Mouse (Mus musculus) adrenal gland, postnatal 14 days (tissue): ENCODE results near the gene Car6. TPM values are rescaled to one million over a fixed set of nuclear protein-coding genes. Genes with fewer than 3 reads are reported as not detected.

ENCODE experiments used
- total RNA-seq: library from RNA; stranded (reverse); gene quantifications from 2 replicates; pipeline ENCODE4 v1.2.3, GENCODE M21; 2021

Gene Car6
- total RNA-seq, 1 experiment from 2014 or later = 0.44 TPM

Other genes with a start within 250 kb of the Car6 start
- 24.7 and 29.6 TPM in 2 replicates for gene Spsb1, start 246.3 kb downstream of the Car6 start, total RNA-seq
- gene H6pd, start 192.3 kb downstream of the Car6 start, total RNA-seq = 115 and 132 TPM in 2 replicates
- 1.3 and 2.3 TPM in 2 replicates for gene Gpr157, start 114.0 kb downstream of the Car6 start, total RNA-seq
- 0.30 and 0.48 TPM in 2 replicates for gene Slc2a5, start 82.0 kb downstream of the Car6 start, total RNA-seq
- not detected in 2 replicates for gene Slc2a7, start 52.4 kb downstream of the Car6 start, total RNA-seq
- gene Eno1, start 35.4 kb upstream of the Car6 start, total RNA-seq = 426 and 444 TPM in 2 replicates
- 108 and 131 TPM in 2 replicates for gene Rere, start 80.3 kb upstream of the Car6 start, total RNA-seq